Mouse (Mus musculus) G1E (cell line): ENCODE data around the gene Bend3. TPM values are rescaled to one million over a fixed set of nuclear protein-coding genes. Genes with fewer than 3 reads are reported as not detected.

Experiments
- ATAC-seq: 2 replicates; pipeline ENCODE4 v1.8.0; 2016; ENCODE audit warnings: mild to moderate bottlenecking; ENCODE audit not compliant: insufficient number of reproducible peaks, poor library complexity, low FRiP score, severe bottlenecking; ENCODE audit errors: extremely low read depth
- DNase-seq: peaks from one replicate; pipeline ENCODE4 v3.0.0; 2012; ENCODE audit warnings: low spot score
- H3K27me3 ChIP-seq: 2 replicates; pipeline ENCODE4 v1.6.1; 2012; ENCODE audit warnings: mild to moderate bottlenecking, low read length, inconsistent platforms; ENCODE audit not compliant: insufficient read depth
- H3K36me3 ChIP-seq: replicated peaks from 2 replicates; pipeline ENCODE3; 2012; ENCODE audit warnings: mild to moderate bottlenecking, inconsistent platforms
- H3K4me1 ChIP-seq: 2 replicates; pipeline ENCODE4 v1.6.1; 2012; ENCODE audit warnings: low read depth, low read length, inconsistent platforms, mixed read lengths; ENCODE audit not compliant: insufficient read depth
- H3K4me3 ChIP-seq: 2 replicates; pipeline ENCODE4 v1.5.1; 2012; ENCODE audit warnings: low read depth, mild to moderate bottlenecking, inconsistent platforms, low read length, moderate library complexity, mixed read lengths
- H3K9me3 ChIP-seq: replicated peaks from 2 replicates; pipeline ENCODE4 v1.6.1; 2012; ENCODE audit warnings: inconsistent platforms
- CTCF ChIP-seq: IDR thresholded peaks from 2 replicates; pipeline ENCODE4 v1.5.1; 2012; ENCODE audit warnings: low read depth, low read length, inconsistent platforms, mixed read lengths
- GATA1 ChIP-seq: IDR thresholded peaks from 2 replicates; pipeline ENCODE4 v1.6.1; 2012; ENCODE audit warnings: borderline replicate concordance, low read length, inconsistent platforms, mixed read lengths
- GATA2 ChIP-seq: IDR thresholded peaks from 2 replicates; pipeline ENCODE4 v1.6.1; 2012; ENCODE audit warnings: low read depth, low read length, inconsistent platforms, borderline replicate concordance
- POLR2AphosphoS5 ChIP-seq: IDR thresholded peaks from 2 replicates; pipeline ENCODE4 v1.6.1; 2012; ENCODE audit warnings: low read depth, low read length, inconsistent platforms; ENCODE audit not compliant: insufficient replicate concordance
- TAL1 ChIP-seq: conservative IDR thresholded peaks from 2 replicates; pipeline ENCODE4 v1.6.1; 2012; ENCODE audit warnings: low read depth, low read length, inconsistent platforms, mixed read lengths
- polyA plus RNA-seq: library from polyadenylated mRNA; stranded (reverse); fragments of >175 nt; gene quantifications from 2 replicates; pipeline ENCODE4 v1.2.3, GENCODE M21; 2012
- total RNA-seq, 2 experiments: library from RNA; stranded (forward) in 1 of 2; stranded (reverse) in 1 of 2; fragments of 200-1000 nt in 1 of 2; fragments of >200 nt in 1 of 2; fragmentation: Nextera tagmentation in 1 of 2; gene quantifications; 2 replicates each; pipeline ENCODE4 v1.2.3; 2014 to 2017

Bend3 gene
- total and polyA plus RNA-seq, 3 experiments, result 4.8 to 13.8 (median 7.2) TPM

GRCm38 (mm10) chr10:43483426-43483995, 4.9 kb downstream of the Bend3 start:
- DNase-seq (no peak), ATAC-seq (no peak)
- Histone ChIP-seq H3K9me3 (no peaks in the 10 kb centered on the region), H3K36me3 (peaks cover 25% of the 10 kb centered on the region), H3K4me3 (no peak overlapping the region), H3K27me3 (no peaks in the 10 kb centered on the region), H3K4me1 (peaks cover 24% of the 10 kb centered on the region)
- TF ChIP-seq POLR2AphosphoS5 (no peak), CTCF (no peak), TAL1 (no peak), GATA2 (no peak), GATA1 (no peak)

- no peak for TF ChIP-seq POLR2AphosphoS5
- TF ChIP-seq GATA1, result no peak
- TF ChIP-seq GATA2, result no peak
- no peak for TF ChIP-seq TAL1
- no peak for TF ChIP-seq CTCF
- Histone ChIP-seq H3K27me3 (no peaks in the 10 kb centered on the region), H3K4me3 (no peak overlapping the region), H3K4me1 (peaks cover 30% of the 10 kb centered on the region), H3K36me3 (peaks cover 40% of the 10 kb centered on the region), H3K9me3 (no peaks in the 10 kb centered on the region)
- ATAC-seq (no peak), DNase-seq (no peak)
These were observed 7.2 kb downstream of the Bend3 start for GRCm38 (mm10) chr10:43485751-43486268.

- Histone ChIP-seq H3K27me3 (no peaks in the 10 kb centered on the region), H3K4me1 (peaks cover 19% of the 10 kb centered on the region), H3K4me3 (no peak overlapping the region), H3K36me3 (peaks cover 39% of the 10 kb centered on the region), H3K9me3 (no peaks in the 10 kb centered on the region)
- no peak for DNase-seq
- no peak for ATAC-seq
- TF ChIP-seq GATA2 (no peak), GATA1 (no peak), TAL1 (no peak), CTCF (no peak), POLR2AphosphoS5 (no peak)
These were observed 8.9 kb downstream of the Bend3 start for GRCm38 (mm10) chr10:43487441-43488010.

- ATAC-seq (no peak), DNase-seq (no peak)
- TF ChIP-seq GATA1, result no peak
- TF ChIP-seq GATA2, result no peak
- no peak for TF ChIP-seq POLR2AphosphoS5
- TF ChIP-seq TAL1, result no peak
- no peak for TF ChIP-seq CTCF
- Histone ChIP-seq H3K36me3 (peaks cover 43% of the 10 kb centered on the region), H3K4me3 (no peak overlapping the region), H3K4me1 (peaks cover 18% of the 10 kb centered on the region), H3K27me3 (no peaks in the 10 kb centered on the region), H3K9me3 (no peaks in the 10 kb centered on the region)
These were observed 9.6 kb downstream of the Bend3 start for GRCm38 (mm10) chr10:43488258-43488657.

- ATAC-seq, result no peak
- H3K9me3 ChIP-seq, result no peaks in the 10 kb centered on the region
- H3K27me3 ChIP-seq, result no peaks in the 10 kb centered on the region
- TF ChIP-seq POLR2AphosphoS5, result no peak
- no peak for TF ChIP-seq CTCF
- no peak for TF ChIP-seq TAL1
- TF ChIP-seq GATA1, result no peak
- no peak for TF ChIP-seq GATA2
- DNase-seq, result no peak
- H3K36me3 ChIP-seq, result peaks cover 45% of the 10 kb centered on the region
- H3K4me1 ChIP-seq, result peaks cover 16% of the 10 kb centered on the region
- no peak overlapping the region for H3K4me3 ChIP-seq
These were observed 10.5 kb downstream of the Bend3 start for GRCm38 (mm10) chr10:43489139-43489538.

- no peak for TF ChIP-seq GATA2
- TF ChIP-seq TAL1, result no peak
- Histone ChIP-seq H3K4me3 (no peak overlapping the region), H3K4me1 (peaks cover 16% of the 10 kb centered on the region), H3K36me3 (peaks cover 45% of the 10 kb centered on the region), H3K9me3 (no peaks in the 10 kb centered on the region), H3K27me3 (no peaks in the 10 kb centered on the region)
- DNase-seq (no peak), ATAC-seq (no peak)
These were observed 10.9 kb downstream of the Bend3 start for GRCm38 (mm10) chr10:43489550-43489949.

GRCm38 (mm10) chr10:43490034-43490433, 11.4 kb downstream of the Bend3 start:
- ATAC-seq, result no peak
- no peak overlapping the region for H3K4me3 ChIP-seq
- no peaks in the 10 kb centered on the region for H3K27me3 ChIP-seq
- peaks cover 49% of the 10 kb centered on the region for H3K36me3 ChIP-seq
- peaks cover 16% of the 10 kb centered on the region for H3K4me1 ChIP-seq
- no peaks in the 10 kb centered on the region for H3K9me3 ChIP-seq
- no peak for DNase-seq
- no peak for TF ChIP-seq TAL1
